Mouse (Mus musculus) megakaryocyte, embryonic 14.5 days (primary cell): Measurements from ENCODE around the gene Ctnna3.

Experiments used
- FLI1 ChIP-seq: IDR thresholded peaks from 2 replicates; pipeline ENCODE4 v1.6.1; 2012; ENCODE audit warnings: low read length, inconsistent platforms, mixed read lengths
- GATA1 ChIP-seq: IDR thresholded peaks from 3 replicates; pipeline ENCODE4 v1.6.1; 2012; ENCODE audit warnings: mixed read lengths, low read length, inconsistent platforms, borderline replicate concordance

DNA sequence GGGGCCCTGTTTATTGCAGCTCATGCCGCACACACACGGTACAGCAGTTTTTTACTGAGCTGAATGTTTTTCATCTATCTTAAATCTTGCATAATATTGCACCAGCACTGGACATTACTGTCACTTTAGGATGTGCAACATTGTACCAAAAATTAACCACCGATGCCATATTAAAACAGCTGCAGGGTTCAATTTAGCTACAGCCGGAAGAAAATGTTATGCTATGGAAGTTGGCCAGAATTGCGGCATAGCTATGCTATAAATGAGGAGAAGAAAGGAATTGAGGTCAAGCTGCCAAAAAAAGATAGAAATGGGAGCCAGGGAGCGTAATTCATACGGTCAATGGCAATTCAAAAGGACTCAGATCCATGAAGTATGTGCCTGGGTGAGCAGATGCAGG, 611.3 kb downstream of the Ctnna3 start:
- TF ChIP-seq FLI1 (no peak), GATA1 (no peak)
